Mouse (Mus musculus) liver, embryonic 15.5 days (tissue): ENCODE results near the gene Rrad. TPM values are rescaled to one million over a fixed set of nuclear protein-coding genes. Genes with fewer than 3 reads are reported as not detected.

ENCODE experiments used
- ATAC-seq: fragments of 200-750 bp; cut with Nextera tagmentation; 2 replicates; pipeline ENCODE4 v1.8.0; 2017; ENCODE audit warnings: moderate number of reproducible peaks, mild to moderate bottlenecking, moderate library complexity; ENCODE audit not compliant: insufficient read depth
- H3K27ac ChIP-seq: fragments of 300-500 bp; sonication (generic); replicated peaks from 2 replicates; pipeline ENCODE4 v1.5.1; 2015; ENCODE audit warnings: mild to moderate bottlenecking, inconsistent platforms
- H3K27me3 ChIP-seq: fragments of 300-500 bp; sonication (generic); 2 replicates; pipeline ENCODE4 v1.6.1; 2015; ENCODE audit warnings: mild to moderate bottlenecking, inconsistent platforms
- H3K36me3 ChIP-seq: fragments of 300-500 bp; sonication (generic); replicated peaks from 2 replicates; pipeline ENCODE4 v1.6.1; 2015; ENCODE audit warnings: moderate library complexity, mild to moderate bottlenecking, inconsistent platforms
- H3K4me1 ChIP-seq: fragments of 300-500 bp; sonication (generic); replicated peaks from 2 replicates; pipeline ENCODE4 v1.6.1; 2015; ENCODE audit warnings: inconsistent platforms
- H3K4me2 ChIP-seq: fragments of 300-500 bp; sonication (generic); 2 replicates; pipeline ENCODE4 v1.6.1; 2015; ENCODE audit warnings: moderate library complexity, mild to moderate bottlenecking, inconsistent platforms
- H3K4me3 ChIP-seq: fragments of 300-500 bp; sonication (generic); replicated peaks from 2 replicates; pipeline ENCODE4 v1.5.1; 2015; ENCODE audit warnings: mild to moderate bottlenecking, inconsistent platforms
- H3K9ac ChIP-seq: fragments of 300-500 bp; sonication (generic); 2 replicates; pipeline ENCODE4 v1.6.1; 2015; ENCODE audit warnings: moderate library complexity, mild to moderate bottlenecking, inconsistent platforms
- H3K9me3 ChIP-seq: fragments of 300-500 bp; sonication (generic); replicated peaks from 2 replicates; pipeline ENCODE4 v1.6.1; 2016; ENCODE audit warnings: inconsistent platforms
- WGBS: fragments of 180-500 bp; shearing (Covaris S2); methylation state at CpG from one replicate; pipeline ENCODE4 v1.1.7; 2015; ENCODE audit warnings: mixed read lengths; ENCODE audit not compliant: insufficient replicate concordance; 5-methylcytosine and 5-hydroxymethylcytosine counted together
- polyA plus RNA-seq: library from polyadenylated mRNA; unstranded; fragments of >200 nt; fragmentation: Nextera tagmentation; extraction: Ambion mirVana; gene quantifications from 2 replicates; pipeline ENCODE4 v1.2.1, GENCODE M21; 2015

Gene Rrad
- polyA plus RNA-seq, 1 experiment from 2014 or later = 2.2 TPM

GRCm38 (mm10) chr8:104595773-104596536, 35.2 kb downstream of the Rrad start:
- Histone ChIP-seq H3K4me2 (peak overlapping the region; percentile 32), H3K27ac (no peak overlapping the region), H3K9me3 (no peaks in the 10 kb centered on the region), H3K36me3 (peaks cover 20% of the 10 kb centered on the region), H3K9ac (no peak overlapping the region), H3K27me3 (peaks cover 2% of the 10 kb centered on the region; the same call in 1 of the 2 replicates), H3K4me3 (no peak overlapping the region), H3K4me1 (peaks cover 28% of the 10 kb centered on the region)
- no peak for ATAC-seq
- WGBS = 64% methylated on average over 21 of the region's 21 CpGs

- Histone ChIP-seq H3K4me3 (no peak overlapping the region), H3K4me1 (peaks cover 37% of the 10 kb centered on the region), H3K27ac (no peak overlapping the region), H3K4me2 (no peak overlapping the region), H3K36me3 (peaks cover 20% of the 10 kb centered on the region), H3K9ac (no peak overlapping the region), H3K27me3 (no peaks in the 10 kb centered on the region), H3K9me3 (no peaks in the 10 kb centered on the region)
- no peak for ATAC-seq
- WGBS = 84% methylated on average over 19 of the region's 19 CpGs
Observed at GRCm38 (mm10) chr8:104594611-104595362, 36.3 kb downstream of the Rrad start.

- Histone ChIP-seq H3K4me2 (no peak overlapping the region), H3K27me3 (no peaks in the 10 kb centered on the region), H3K9me3 (no peaks in the 10 kb centered on the region), H3K36me3 (peaks cover 20% of the 10 kb centered on the region), H3K4me1 (peaks cover 37% of the 10 kb centered on the region), H3K9ac (no peak overlapping the region), H3K27ac (no peak overlapping the region), H3K4me3 (no peak overlapping the region)
- WGBS = 86% methylated on average over 31 of the region's 31 CpGs
- no peak for ATAC-seq
Observed at GRCm38 (mm10) chr8:104593536-104594325, 37.4 kb downstream of the Rrad start.

- Histone ChIP-seq H3K9ac (no peak overlapping the region), H3K9me3 (no peaks in the 10 kb centered on the region), H3K4me2 (peak overlapping the region; percentile 93), H3K4me3 (no peak overlapping the region), H3K36me3 (peaks cover 20% of the 10 kb centered on the region), H3K4me1 (peaks cover 37% of the 10 kb centered on the region), H3K27me3 (no peaks in the 10 kb centered on the region), H3K27ac (no peak overlapping the region)
- 70% methylated on average over 6 of the region's 6 CpGs for WGBS
- ATAC-seq = no peak
Observed at GRCm38 (mm10) chr8:104592566-104592965, 38.6 kb downstream of the Rrad start.

GRCm38 (mm10) chr8:104591856-104592255, 39.3 kb downstream of the Rrad start:
- peaks cover 37% of the 10 kb centered on the region for H3K4me1 ChIP-seq
- peak overlapping the region; percentile 93 for H3K4me2 ChIP-seq
- H3K9ac ChIP-seq = peak overlapping the region; percentile 52
- H3K9me3 ChIP-seq = no peaks in the 10 kb centered on the region
- peak overlapping the region; percentile 87 for H3K27ac ChIP-seq
- H3K36me3 ChIP-seq = peaks cover 20% of the 10 kb centered on the region
- no peaks in the 10 kb centered on the region for H3K27me3 ChIP-seq
- H3K4me3 ChIP-seq = peak overlapping the region; percentile 73
- WGBS = 3% methylated on average over 9 of the region's 9 CpGs
- no peak for ATAC-seq

GRCm38 (mm10) chr8:104591133-104591834, 39.8 kb downstream of the Rrad start, which contains the start of gene Pdp2:
Gene Pdp2, plus strand, starts transcription at chr8:104591451.
- Histone ChIP-seq H3K4me1 (peaks cover 33% of the 10 kb centered on the region), H3K36me3 (peaks cover 20% of the 10 kb centered on the region), H3K4me3 (peak within 1 kb of the TSS; percentile 73), H3K4me2 (peak within 1 kb of the TSS; percentile 93), H3K9me3 (no peaks in the 10 kb centered on the region), H3K27me3 (no peaks in the 10 kb centered on the region), H3K27ac (peak within 1 kb of the TSS; percentile 87), H3K9ac (peak within 1 kb of the TSS; percentile 52)
- peak; percentile 97 for ATAC-seq
- under 1% methylated on average over 44 of the region's 44 CpGs for WGBS

- 65% methylated on average over 3 of the region's 3 CpGs for WGBS
- no peak for ATAC-seq
- H3K9ac ChIP-seq = no peak overlapping the region
Observed at GRCm38 (mm10) chr8:104590284-104590683, 40.8 kb downstream of the Rrad start.

GRCm38 (mm10) chr8:104584522-104584921, 46.6 kb downstream of the Rrad start:
- Histone ChIP-seq H3K27me3 (no peaks in the 10 kb centered on the region), H3K36me3 (no peaks in the 10 kb centered on the region), H3K4me3 (no peak overlapping the region), H3K9ac (no peak overlapping the region), H3K27ac (no peak overlapping the region), H3K4me2 (no peak overlapping the region), H3K4me1 (no peaks in the 10 kb centered on the region), H3K9me3 (no peaks in the 10 kb centered on the region)
- WGBS = 27% methylated on average over 1 of the region's 1 CpGs
- ATAC-seq = no peak

More at GRCm38 (mm10) chr8:104590284-104590683, 40.8 kb downstream of the Rrad start:
- no peak overlapping the region for H3K4me2 ChIP-seq
- H3K9me3 ChIP-seq = no peaks in the 10 kb centered on the region
- no peak overlapping the region for H3K4me3 ChIP-seq
- peaks cover 27% of the 10 kb centered on the region for H3K4me1 ChIP-seq
- no peaks in the 10 kb centered on the region for H3K27me3 ChIP-seq
- H3K27ac ChIP-seq = no peak overlapping the region
- H3K36me3 ChIP-seq = peaks cover 20% of the 10 kb centered on the region
